Mouse (Mus musculus) myocyte (in vitro differentiated cells): ENCODE measurements around the gene Ccl12. TPM values are rescaled to one million over a fixed set of nuclear protein-coding genes. Genes with fewer than 3 reads are reported as not detected.

Experiments used
- H3K27me3 ChIP-seq: one replicate; pipeline ENCODE4 v1.6.1; 2011; ENCODE audit not compliant: control insufficient read depth, insufficient read depth, insufficient read length
- H3K36me3 ChIP-seq: one replicate; pipeline ENCODE4 v1.6.1; 2011; ENCODE audit not compliant: control insufficient read depth, insufficient read depth
- H3K4me2 ChIP-seq: one replicate; pipeline ENCODE4 v1.6.1; 2011; ENCODE audit warnings: low read depth, control low read depth
- H3K4me3 ChIP-seq: one replicate; pipeline ENCODE4 v1.5.1; 2011; ENCODE audit warnings: mild to moderate bottlenecking, control low read depth, moderate library complexity
- H3K79me2 ChIP-seq: one replicate; pipeline ENCODE4 v1.6.1; 2011; ENCODE audit not compliant: control insufficient read depth, insufficient read depth
- H3ac ChIP-seq: one replicate; pipeline ENCODE4 v1.6.1; 2011; ENCODE audit not compliant: control insufficient read depth, insufficient read length
- CEBPB ChIP-seq: IDR thresholded peaks from 2 replicates; pipeline ENCODE4 v1.6.1; 2011; ENCODE audit warnings: mild to moderate bottlenecking, moderate library complexity; ENCODE audit not compliant: poor library complexity, insufficient read depth, severe bottlenecking
- E2F4 ChIP-seq: IDR thresholded peaks from one replicate; pipeline ENCODE4 v1.6.1; 2011; ENCODE audit warnings: mild to moderate bottlenecking, control low read depth, moderate library complexity; ENCODE audit not compliant: insufficient read depth
- MAX ChIP-seq: IDR thresholded peaks from one replicate; pipeline ENCODE4 v1.6.1; 2011; ENCODE audit warnings: low read depth, mild to moderate bottlenecking, control low read depth
- MYOD1 ChIP-seq, 3 experiments: IDR thresholded peaks; one replicate each; pipeline ENCODE4 v1.6.1; 2011; ENCODE audit warnings: control low read depth in 2 of 3, low read depth in 2 of 3, mild to moderate bottlenecking in 2 of 3, moderate library complexity in 1 of 3; ENCODE audit not compliant: insufficient read length in 2 of 3, control insufficient read depth in 1 of 3
- MYOG ChIP-seq, 3 experiments: IDR thresholded peaks; one replicate each; pipeline ENCODE4 v1.6.1; 2011; ENCODE audit warnings: control low read depth in 2 of 3, low read depth in 2 of 3, mild to moderate bottlenecking in 2 of 3; ENCODE audit not compliant: insufficient read length in 2 of 3, control insufficient read depth in 1 of 3, insufficient read depth in 1 of 3
- POLR2A ChIP-seq: IDR thresholded peaks from one replicate; pipeline ENCODE4 v1.6.1; 2011; ENCODE audit warnings: low read depth, mild to moderate bottlenecking, control low read depth, moderate library complexity; ENCODE audit not compliant: insufficient read length
- POLR2AphosphoS2 ChIP-seq: IDR thresholded peaks from one replicate; pipeline ENCODE4 v1.6.1; 2011; ENCODE audit warnings: low read depth, control low read depth; ENCODE audit not compliant: insufficient read length
- REST ChIP-seq: IDR thresholded peaks from one replicate; pipeline ENCODE4 v1.6.1; 2011; ENCODE audit warnings: mild to moderate bottlenecking, control low read depth, moderate library complexity; ENCODE audit not compliant: insufficient read depth, insufficient read length
- SRF ChIP-seq: IDR thresholded peaks from one replicate; pipeline ENCODE4 v1.6.1; 2011; ENCODE audit warnings: low read depth; ENCODE audit not compliant: control insufficient read depth, insufficient read length
- TCF12 ChIP-seq: IDR thresholded peaks from one replicate; pipeline ENCODE4 v1.6.1; 2011; ENCODE audit warnings: mild to moderate bottlenecking, control low read depth; ENCODE audit not compliant: poor library complexity, insufficient read depth, severe bottlenecking
- TCF3 ChIP-seq: IDR thresholded peaks from one replicate; pipeline ENCODE4 v1.6.1; 2011; ENCODE audit warnings: low read depth, control low read depth; ENCODE audit not compliant: insufficient read length
- USF1 ChIP-seq: IDR thresholded peaks from one replicate; pipeline ENCODE4 v1.6.1; 2011; ENCODE audit warnings: low read depth, mild to moderate bottlenecking, control low read depth, moderate library complexity
- polyA plus RNA-seq: library from polyadenylated mRNA; unstranded; fragments of >200 nt; fragmentation: generic; extraction: Trizol; gene quantifications from one replicate; pipeline ENCODE4 v1.2.1, GENCODE M21; 2012; ENCODE audit warnings: missing spikeins

Ccl12 gene
- polyA plus RNA-seq = not detected

- TF ChIP-seq TCF3 (no peak), POLR2AphosphoS2 (no peak), CEBPB (no peak), E2F4 (no peak), MYOG (IDR thresholded peaks at IDR 0.05; ENCODE audit: control insufficient read depth in 1 of 3, insufficient read depth in 1 of 3, insufficient read length in 2 of 3, low read depth in 2 of 3) (no peak), MAX (no peak), POLR2A (no peak), REST (no peak), USF1 (no peak), TCF12 (no peak), SRF (no peak), MYOD1 (IDR thresholded peaks at IDR 0.05; ENCODE audit: control insufficient read depth in 1 of 3, insufficient read length in 2 of 3, low read depth in 2 of 3) (no peak)
- H3ac ChIP-seq = no peak within 1 kb of the TSS
- no peaks in the 10 kb centered on the region for H3K27me3 ChIP-seq
- no peak within 1 kb of the TSS for H3K4me3 ChIP-seq
- H3K36me3 ChIP-seq = no peaks in the 10 kb centered on the region
- H3K4me2 ChIP-seq = no peak within 1 kb of the TSS
- H3K79me2 ChIP-seq = no peaks in the 10 kb centered on the region
These were observed at the start of gene Ccl12 for GRCm38 (mm10) chr11:82101529-82101928. Gene Ccl12 (plus strand): TSS chr11:82101845.

- Histone ChIP-seq H3K4me3 (no peak overlapping the region), H3K4me2 (no peak overlapping the region), H3ac (no peak overlapping the region), H3K79me2 (no peaks in the 10 kb centered on the region), H3K27me3 (no peaks in the 10 kb centered on the region), H3K36me3 (no peaks in the 10 kb centered on the region)
- TF ChIP-seq MAX (no peak), SRF (no peak), POLR2A (no peak), USF1 (no peak), MYOD1 (IDR thresholded peaks at IDR 0.05; ENCODE audit: control insufficient read depth in 1 of 3, insufficient read length in 2 of 3, low read depth in 2 of 3) (no peak), CEBPB (no peak), TCF3 (no peak), REST (no peak), TCF12 (no peak), E2F4 (no peak)
These were observed 47.8 kb upstream of the Ccl12 start for GRCm38 (mm10) chr11:82053849-82054248.

GRCm38 (mm10) chr11:82057646-82058045 lies 44.0 kb upstream of the Ccl12 start, which contains the start of gene Ccl11:
Gene Ccl11 (plus strand): TSS chr11:82057823.
- no peak for TF ChIP-seq POLR2AphosphoS2
- TF ChIP-seq E2F4 = no peak
- TF ChIP-seq TCF12 = no peak
- Histone ChIP-seq H3K36me3 (no peaks in the 10 kb centered on the region), H3ac (no peak within 1 kb of the TSS), H3K79me2 (no peaks in the 10 kb centered on the region), H3K4me2 (no peak within 1 kb of the TSS), H3K27me3 (no peaks in the 10 kb centered on the region), H3K4me3 (no peak within 1 kb of the TSS)

- TF ChIP-seq REST (no peak), POLR2A (no peak), MAX (no peak), MYOD1 (IDR thresholded peaks at IDR 0.05; ENCODE audit: control insufficient read depth in 1 of 3, insufficient read length in 2 of 3, low read depth in 2 of 3) (no peak), TCF3 (no peak), USF1 (no peak), E2F4 (no peak), CEBPB (no peak), POLR2AphosphoS2 (no peak)
- Histone ChIP-seq H3ac (no peak overlapping the region), H3K36me3 (no peaks in the 10 kb centered on the region), H3K4me2 (no peak overlapping the region), H3K79me2 (no peaks in the 10 kb centered on the region), H3K27me3 (no peaks in the 10 kb centered on the region), H3K4me3 (no peak overlapping the region)
These were observed 39.4 kb upstream of the Ccl12 start for GRCm38 (mm10) chr11:82062226-82062625.

GRCm38 (mm10) chr11:82063454-82063853 lies 38.2 kb upstream of the Ccl12 start:
- Histone ChIP-seq H3K4me3 (no peak overlapping the region), H3K36me3 (no peaks in the 10 kb centered on the region), H3K79me2 (no peaks in the 10 kb centered on the region), H3K4me2 (no peak overlapping the region), H3K27me3 (no peaks in the 10 kb centered on the region), H3ac (no peak overlapping the region)
- TF ChIP-seq MYOD1 (IDR thresholded peaks at IDR 0.05; ENCODE audit: control insufficient read depth in 1 of 3, insufficient read length in 2 of 3, low read depth in 2 of 3) (no peak), REST (no peak), POLR2A (no peak), TCF3 (no peak), MYOG (IDR thresholded peaks at IDR 0.05; ENCODE audit: control insufficient read depth in 1 of 3, insufficient read depth in 1 of 3, insufficient read length in 2 of 3, low read depth in 2 of 3) (no peak), USF1 (no peak), TCF12 (no peak), E2F4 (no peak), SRF (no peak), MAX (no peak), POLR2AphosphoS2 (no peak), CEBPB (no peak)
